Mouse (Mus musculus): ENCODE measurements at regions not wholly inside any gene's neighbourhood (a gene's known extent, or its start where the extent isn't known, plus 50 kb on each side); places are given as distances from the start of the nearest gene placed in this dataset.

DNA sequence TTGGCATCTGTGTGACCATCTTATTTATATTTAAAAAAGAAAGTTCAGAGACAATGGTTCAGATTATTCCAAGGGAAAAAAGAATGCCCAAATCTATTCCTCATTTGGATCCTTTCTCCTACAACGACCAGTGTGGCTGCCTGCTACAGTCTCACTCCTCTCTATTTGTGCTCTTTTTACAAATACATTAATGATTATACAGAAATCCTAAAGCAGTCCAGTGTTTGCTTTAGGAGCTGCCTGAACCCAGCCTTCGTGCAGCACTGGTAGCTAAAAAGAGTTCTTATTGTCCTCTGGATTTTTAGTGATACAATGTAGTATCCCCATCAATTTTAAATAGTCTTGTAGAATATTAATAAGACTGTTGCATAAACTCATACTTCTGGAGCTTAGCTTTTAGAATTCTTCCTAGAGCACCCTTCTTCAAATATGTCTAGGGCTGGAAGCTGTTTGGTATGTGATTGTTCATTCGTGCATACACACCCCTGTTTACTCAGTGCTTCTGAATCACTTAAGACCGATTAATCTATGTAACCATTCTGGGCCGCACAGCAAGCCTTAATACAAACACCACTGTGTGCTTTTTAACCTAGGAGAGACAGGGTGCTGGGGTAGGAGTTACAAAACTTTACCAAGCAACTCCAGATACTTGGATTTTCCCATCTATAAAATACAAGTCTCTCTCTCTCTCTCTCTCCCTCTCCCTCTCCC, 69.0 kb upstream of the Magi3 start:
- Histone ChIP-seq H3K9me3 (ENCODE audit: control insufficient read depth, low read length) (no peaks in the 10 kb centered on the region), H3K36me3 (ENCODE audit: control insufficient read depth, insufficient read depth, low read length) (no peaks in the 10 kb centered on the region), H3K4me1 (replicated peaks; ENCODE audit: control insufficient read depth, insufficient read depth, low read length) (no peaks in the 10 kb centered on the region), H3K27ac (ENCODE audit: low read depth) (no peak overlapping the region), H3K27me3 (replicated peaks; ENCODE audit: control insufficient read depth, insufficient read depth, low read length) (no peaks in the 10 kb centered on the region), H3K9ac (ENCODE audit: low read length) (no peak overlapping the region), H3K4me3 (ENCODE audit: low read depth, low read length) (no peak overlapping the region), H3K4me2 (ENCODE audit: low read length) (no peak overlapping the region)
- 61% methylated on average over 5 of the region's 5 CpGs for WGBS
- ATAC-seq (replicated peaks; ENCODE audit: low FRiP score, low TSS enrichment, low read depth) (peak; percentile 85; the same call in 1 of the 2 replicates), DNase-seq (ENCODE audit: low spot score) (no peak)

DNA sequence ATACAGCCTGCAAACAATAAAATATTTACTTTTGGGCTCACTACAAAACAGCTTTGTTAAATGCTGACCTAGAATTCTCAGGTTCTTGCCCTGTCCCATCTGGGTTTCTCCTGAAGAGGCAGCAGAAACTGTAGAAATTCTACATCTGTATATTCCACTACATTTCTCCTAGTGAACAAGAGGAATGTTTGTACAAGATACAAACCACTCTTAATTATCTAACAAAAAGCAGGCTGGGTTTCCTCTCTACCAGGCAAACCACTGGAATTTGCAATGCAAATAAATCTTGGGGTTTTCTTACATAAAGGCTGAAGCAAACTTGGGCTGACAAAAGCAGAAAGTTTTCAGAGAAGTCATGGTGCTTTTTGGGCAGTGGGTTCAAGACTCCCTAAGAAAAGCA, 67.7 kb upstream of the Magi3 start:
- no peaks in the 10 kb centered on the region for H3K27me3 ChIP-seq (replicated peaks; ENCODE audit: control insufficient read depth, insufficient read depth, low read length)
- no peak overlapping the region for H3K4me3 ChIP-seq (ENCODE audit: low read depth, low read length)
- no peak overlapping the region for H3K4me2 ChIP-seq (ENCODE audit: low read length)
- H3K4me1 ChIP-seq (replicated peaks; ENCODE audit: control insufficient read depth, insufficient read depth, low read length) = no peaks in the 10 kb centered on the region
- no peaks in the 10 kb centered on the region for H3K36me3 ChIP-seq (ENCODE audit: control insufficient read depth, insufficient read depth, low read length)
- H3K9me3 ChIP-seq (ENCODE audit: control insufficient read depth, low read length) = no peaks in the 10 kb centered on the region
- H3K9ac ChIP-seq (ENCODE audit: low read length) = no peak overlapping the region
- ATAC-seq (replicated peaks; ENCODE audit: low FRiP score, low TSS enrichment, low read depth) = no peak
- no peak for DNase-seq (ENCODE audit: low spot score)
- no peak overlapping the region for H3K27ac ChIP-seq (ENCODE audit: low read depth)

DNA sequence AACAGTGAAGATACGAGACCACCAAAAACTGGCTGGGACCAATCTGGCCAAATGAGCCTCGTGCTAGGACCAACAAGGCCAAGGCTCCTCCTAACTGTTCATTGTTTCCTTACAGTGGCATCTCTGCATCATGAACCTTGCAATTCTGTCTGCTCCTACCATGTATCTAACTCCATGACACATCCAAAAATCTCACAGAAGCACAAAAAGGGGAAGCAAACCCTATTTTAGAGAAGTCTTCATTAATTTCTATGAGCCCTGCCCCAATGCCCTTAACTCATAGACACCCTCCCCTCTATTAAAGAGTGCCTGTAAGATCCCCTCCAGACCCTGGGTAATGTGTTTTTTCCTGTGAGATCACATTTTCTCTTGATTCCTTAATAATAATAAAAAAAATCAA, 64.8 kb upstream of the Magi3 start:
- Histone ChIP-seq H3K9me3 (ENCODE audit: control insufficient read depth, low read length) (no peaks in the 10 kb centered on the region), H3K4me3 (ENCODE audit: low read depth, low read length) (no peak overlapping the region), H3K27ac (ENCODE audit: low read depth) (no peak overlapping the region), H3K27me3 (replicated peaks; ENCODE audit: control insufficient read depth, insufficient read depth, low read length) (no peaks in the 10 kb centered on the region), H3K9ac (ENCODE audit: low read length) (no peak overlapping the region), H3K4me1 (replicated peaks; ENCODE audit: control insufficient read depth, insufficient read depth, low read length) (no peaks in the 10 kb centered on the region), H3K36me3 (ENCODE audit: control insufficient read depth, insufficient read depth, low read length) (no peaks in the 10 kb centered on the region), H3K4me2 (ENCODE audit: low read length) (no peak overlapping the region)
- ATAC-seq (replicated peaks; ENCODE audit: low FRiP score, low TSS enrichment, low read depth) (no peak), DNase-seq (ENCODE audit: low spot score) (no peak)
- WGBS = 91% methylated on average over 2 of the region's 2 CpGs

DNA sequence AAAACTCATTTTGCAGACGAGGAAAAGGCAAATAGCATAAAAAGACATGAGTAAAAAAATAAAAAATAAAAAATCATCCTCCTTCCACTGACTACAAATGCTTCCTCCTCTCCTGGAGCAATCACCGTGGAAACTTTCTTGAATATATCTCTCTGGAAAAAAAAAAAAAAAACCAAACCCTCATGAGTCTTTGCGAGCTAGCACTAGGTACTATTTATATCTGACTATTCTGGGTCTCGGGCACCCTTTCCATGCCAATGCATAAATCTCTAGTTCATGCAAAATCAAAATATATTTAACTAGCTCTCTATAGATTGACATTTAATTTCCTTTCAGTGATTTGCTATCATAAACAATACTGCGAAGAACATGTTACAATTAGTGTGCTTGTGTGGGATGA, 63.7 kb upstream of the Magi3 start:
- H3K36me3 ChIP-seq (ENCODE audit: control insufficient read depth, insufficient read depth, low read length) = no peaks in the 10 kb centered on the region
- no peaks in the 10 kb centered on the region for H3K4me1 ChIP-seq (replicated peaks; ENCODE audit: control insufficient read depth, insufficient read depth, low read length)
- DNase-seq (ENCODE audit: low spot score) (no peak), ATAC-seq (replicated peaks; ENCODE audit: low FRiP score, low TSS enrichment, low read depth) (no peak)
- H3K27ac ChIP-seq (ENCODE audit: low read depth) = no peak overlapping the region
- H3K9me3 ChIP-seq (ENCODE audit: control insufficient read depth, low read length) = no peaks in the 10 kb centered on the region
- WGBS = 61% methylated on average over 5 of the region's 5 CpGs
- no peaks in the 10 kb centered on the region for H3K27me3 ChIP-seq (replicated peaks; ENCODE audit: control insufficient read depth, insufficient read depth, low read length)
- H3K9ac ChIP-seq (ENCODE audit: low read length) = no peak overlapping the region
- H3K4me3 ChIP-seq (ENCODE audit: low read depth, low read length) = no peak overlapping the region
- H3K4me2 ChIP-seq (ENCODE audit: low read length) = no peak overlapping the region

DNA sequence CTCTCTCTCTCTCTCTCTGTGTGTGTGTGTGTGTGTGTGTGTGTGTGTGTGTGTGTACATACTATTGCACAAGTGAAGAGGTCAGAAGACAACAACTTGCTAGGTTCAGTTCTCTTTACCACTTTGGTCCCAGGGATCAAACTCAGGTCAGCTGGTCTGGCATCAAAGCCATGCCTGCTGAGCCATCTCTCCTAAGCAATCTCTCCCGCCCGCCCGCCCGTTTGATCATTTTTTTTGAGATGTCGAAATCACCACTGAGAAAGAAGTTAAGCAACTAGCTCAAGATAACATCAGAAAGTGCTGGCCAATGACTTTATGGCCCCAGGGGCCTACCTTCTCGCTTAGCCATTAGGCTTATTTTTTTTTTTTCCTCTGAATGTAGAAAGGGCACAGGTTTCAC, 59.3 kb upstream of the Magi3 start:
- Histone ChIP-seq H3K4me3 (ENCODE audit: low read depth, low read length) (no peak overlapping the region), H3K9ac (ENCODE audit: low read length) (no peak overlapping the region), H3K4me1 (replicated peaks; ENCODE audit: control insufficient read depth, insufficient read depth, low read length) (no peaks in the 10 kb centered on the region), H3K4me2 (ENCODE audit: low read length) (no peak overlapping the region), H3K9me3 (ENCODE audit: control insufficient read depth, low read length) (no peaks in the 10 kb centered on the region), H3K27me3 (replicated peaks; ENCODE audit: control insufficient read depth, insufficient read depth, low read length) (no peaks in the 10 kb centered on the region), H3K36me3 (ENCODE audit: control insufficient read depth, insufficient read depth, low read length) (no peaks in the 10 kb centered on the region), H3K27ac (ENCODE audit: low read depth) (no peak overlapping the region)
- no peak for ATAC-seq (replicated peaks; ENCODE audit: low FRiP score, low TSS enrichment, low read depth)
- DNase-seq (ENCODE audit: low spot score) = no peak
- 35% methylated on average over 6 of the region's 6 CpGs for WGBS

DNA sequence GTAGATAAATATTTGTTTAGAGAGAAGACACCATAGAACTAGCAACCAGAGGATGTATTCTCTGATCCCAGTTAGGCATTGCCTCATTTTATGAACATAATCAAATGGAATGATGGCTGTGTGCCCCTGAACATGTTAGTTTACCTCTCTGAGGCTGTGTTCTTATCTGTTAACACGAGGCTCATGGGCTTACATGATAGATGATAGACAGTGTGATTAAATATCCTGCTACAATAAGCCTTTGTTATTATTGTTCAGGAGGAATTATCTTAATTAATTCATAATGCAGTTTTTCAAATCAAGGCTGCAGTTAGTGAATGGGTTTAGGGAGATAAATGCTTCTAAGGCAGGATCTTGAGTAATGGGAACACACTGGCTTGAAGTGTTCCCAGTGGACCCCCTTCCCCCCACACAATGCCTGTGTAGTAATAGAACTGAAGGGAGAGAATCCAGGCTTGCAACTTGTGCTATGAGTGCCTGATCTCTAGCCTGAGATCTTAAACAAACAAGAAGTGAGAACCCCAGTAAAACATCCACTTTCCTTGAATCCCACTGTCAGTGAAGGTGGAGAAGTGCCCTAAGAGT, 54.6 kb upstream of the Magi3 start:
- no peaks in the 10 kb centered on the region; the same call in 1 of the 2 replicates for H3K4me1 ChIP-seq (replicated peaks; ENCODE audit: control insufficient read depth, insufficient read depth, low read length)
- no peak for DNase-seq (ENCODE audit: low spot score)
- no peaks in the 10 kb centered on the region for H3K36me3 ChIP-seq (ENCODE audit: control insufficient read depth, insufficient read depth, low read length)
- H3K4me3 ChIP-seq (ENCODE audit: low read depth, low read length) = no peak overlapping the region
- no peak overlapping the region for H3K4me2 ChIP-seq (ENCODE audit: low read length)
- ATAC-seq (replicated peaks; ENCODE audit: low FRiP score, low TSS enrichment, low read depth) = no peak
- H3K9ac ChIP-seq (ENCODE audit: low read length) = no peak overlapping the region
- 29% methylated on average over 1 of the region's 1 CpGs for WGBS
- no peaks in the 10 kb centered on the region for H3K27me3 ChIP-seq (replicated peaks; ENCODE audit: control insufficient read depth, insufficient read depth, low read length)
- H3K27ac ChIP-seq (ENCODE audit: low read depth) = no peak overlapping the region
- no peaks in the 10 kb centered on the region for H3K9me3 ChIP-seq (ENCODE audit: control insufficient read depth, low read length)

DNA sequence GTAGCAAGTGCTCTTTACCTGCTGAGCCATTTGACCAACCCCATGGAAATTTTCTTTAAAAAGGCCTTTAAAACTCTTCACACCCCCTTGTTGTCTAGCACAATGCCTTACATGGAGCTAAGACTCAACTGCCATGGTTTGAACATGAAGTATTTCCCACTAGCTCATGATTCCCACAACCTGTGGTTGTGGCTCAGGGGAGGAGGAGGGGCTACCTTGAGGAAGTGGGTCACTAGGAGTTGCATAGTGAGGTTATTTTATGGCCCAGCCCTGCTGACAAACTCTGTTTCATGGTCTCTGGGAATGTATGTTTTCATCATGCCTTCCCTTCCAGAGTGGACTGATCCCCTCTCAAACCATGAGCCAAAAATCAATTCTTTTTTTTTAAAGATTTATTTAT, 53.9 kb upstream of the Magi3 start:
- Histone ChIP-seq H3K4me3 (ENCODE audit: low read depth, low read length) (no peak overlapping the region), H3K4me1 (replicated peaks; ENCODE audit: control insufficient read depth, insufficient read depth, low read length) (no peaks in the 10 kb centered on the region; the same call in 1 of the 2 replicates), H3K4me2 (ENCODE audit: low read length) (no peak overlapping the region), H3K9me3 (ENCODE audit: control insufficient read depth, low read length) (no peaks in the 10 kb centered on the region), H3K27ac (ENCODE audit: low read depth) (no peak overlapping the region), H3K36me3 (ENCODE audit: control insufficient read depth, insufficient read depth, low read length) (no peaks in the 10 kb centered on the region), H3K27me3 (replicated peaks; ENCODE audit: control insufficient read depth, insufficient read depth, low read length) (no peaks in the 10 kb centered on the region), H3K9ac (ENCODE audit: low read length) (no peak overlapping the region)
- DNase-seq (ENCODE audit: low spot score) (no peak), ATAC-seq (replicated peaks; ENCODE audit: low FRiP score, low TSS enrichment, low read depth) (no peak)

All from intestine, embryonic 14.5 days (tissue).